Mouse (Mus musculus) embryo, embryonic 10 days (tissue): ENCODE measurements at regions not wholly inside any gene's neighbourhood (a gene's known extent, or its start where the extent isn't known, plus 50 kb on each side); places are given as distances from the start of the nearest gene placed in this dataset.
A peak's percentile ranks its signal among the peaks of the same experiment; 100 is the strongest.
"Not testable (repeated sequence)": the region's sequence is repeated elsewhere in the genome, so short reads cannot be mapped to it uniquely, and the experiment has no call there.

Experiments
- DNase-seq: peaks from one replicate; pipeline ENCODE4 v3.0.0-alpha.2; 2015; ENCODE audit warnings: low spot score

- DNase-seq: no peak
These were observed 89.0 kb downstream of the Akr1d1 start for GRCm38 (mm10) chr6:37618990-37619389.

- no peak for DNase-seq
These were observed 91.5 kb downstream of the Akr1d1 start for GRCm38 (mm10) chr6:37621364-37622029.

GRCm38 (mm10) chr6:37622273-37622672 lies 92.3 kb downstream of the Akr1d1 start:
- DNase-seq: no peak

- DNase-seq: no peak
These were observed 97.2 kb downstream of the Akr1d1 start for GRCm38 (mm10) chr6:37627206-37627605.

- DNase-seq: no peak
These were observed 104.0 kb downstream of the Akr1d1 start for GRCm38 (mm10) chr6:37633948-37634347.

GRCm38 (mm10) chr6:37642066-37642465 lies 112.1 kb downstream of the Akr1d1 start:
- DNase-seq: no peak

- peak; percentile 24 for DNase-seq
These were observed 112.7 kb downstream of the Akr1d1 start for GRCm38 (mm10) chr6:37642701-37643121.

GRCm38 (mm10) chr6:37643176-37643575 lies 113.2 kb downstream of the Akr1d1 start:
- no peak for DNase-seq

- DNase-seq: no peak
These were observed 113.7 kb downstream of the Akr1d1 start for GRCm38 (mm10) chr6:37643718-37644117.

- DNase-seq: peak; percentile 60
These were observed 115.6 kb downstream of the Akr1d1 start for GRCm38 (mm10) chr6:37645551-37645950.

GRCm38 (mm10) chr6:37657300-37657699 lies 127.3 kb downstream of the Akr1d1 start:
- DNase-seq: not testable (repeated sequence)

- DNase-seq: peak; percentile 27
These were observed 128.2 kb downstream of the Akr1d1 start for GRCm38 (mm10) chr6:37658021-37658650.

- peak; percentile 31 for DNase-seq
These were observed 132.8 kb downstream of the Akr1d1 start for GRCm38 (mm10) chr6:37662747-37663146.

GRCm38 (mm10) chr6:37665576-37665975 lies 135.6 kb downstream of the Akr1d1 start:
- DNase-seq: peak; percentile 15

- DNase-seq: no peak
These were observed 139.4 kb downstream of the Akr1d1 start for GRCm38 (mm10) chr6:37669407-37669806.

GRCm38 (mm10) chr6:37670701-37671100 lies 140.7 kb downstream of the Akr1d1 start:
- no peak for DNase-seq

- DNase-seq: no peak
These were observed 149.9 kb downstream of the Akr1d1 start for GRCm38 (mm10) chr6:37679871-37680270.

- DNase-seq: not testable (repeated sequence)
These were observed 151.4 kb downstream of the Akr1d1 start for GRCm38 (mm10) chr6:37681331-37681730.

GRCm38 (mm10) chr6:37686094-37686493 lies 156.1 kb downstream of the Akr1d1 start:
- no peak for DNase-seq

GRCm38 (mm10) chr6:37688866-37689617 lies 159.1 kb downstream of the Akr1d1 start:
- DNase-seq: no peak

GRCm38 (mm10) chr6:37689696-37690095 lies 159.7 kb downstream of the Akr1d1 start:
- no peak for DNase-seq

- DNase-seq: no peak
These were observed 162.1 kb downstream of the Akr1d1 start for GRCm38 (mm10) chr6:37691976-37692644.
